Mouse (Mus musculus) E14TG2a.4 (cell line): ENCODE data around the gene Mroh3.

ENCODE experiments used
- CTCF ChIP-seq: conservative IDR thresholded peaks from 2 replicates; pipeline ENCODE4 v1.5.1; 2014; ENCODE audit warnings: low read length
- NANOG ChIP-seq: IDR thresholded peaks from 2 replicates; pipeline ENCODE4 v1.6.1; 2014; ENCODE audit warnings: borderline replicate concordance, low read length, mixed read lengths

DNA sequence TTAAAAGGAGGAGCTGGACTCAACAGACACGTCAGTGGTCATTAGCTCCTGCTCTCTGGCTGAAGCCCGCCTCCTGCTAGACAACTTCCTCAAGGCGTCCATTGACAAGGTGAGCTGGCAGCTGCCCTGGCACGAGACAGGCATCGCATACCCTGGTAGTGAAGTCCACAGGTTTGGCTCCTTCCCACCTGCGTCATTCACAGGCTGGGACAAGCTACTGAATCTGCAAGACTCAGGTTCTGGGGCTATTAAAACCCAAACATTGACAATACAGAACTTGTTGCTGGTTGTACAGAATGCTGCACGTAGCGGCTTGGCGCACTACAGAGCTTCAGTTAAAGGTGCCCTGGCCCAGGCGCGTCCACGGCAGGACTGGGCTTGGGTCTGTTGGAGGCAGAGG lies 52.3 kb downstream of the Mroh3 start:
- TF ChIP-seq CTCF: no peak
- no peak for TF ChIP-seq NANOG
